Comparison of ENCODE assay signal across 27 mouse cellular contexts in the genomic region with DNA sequence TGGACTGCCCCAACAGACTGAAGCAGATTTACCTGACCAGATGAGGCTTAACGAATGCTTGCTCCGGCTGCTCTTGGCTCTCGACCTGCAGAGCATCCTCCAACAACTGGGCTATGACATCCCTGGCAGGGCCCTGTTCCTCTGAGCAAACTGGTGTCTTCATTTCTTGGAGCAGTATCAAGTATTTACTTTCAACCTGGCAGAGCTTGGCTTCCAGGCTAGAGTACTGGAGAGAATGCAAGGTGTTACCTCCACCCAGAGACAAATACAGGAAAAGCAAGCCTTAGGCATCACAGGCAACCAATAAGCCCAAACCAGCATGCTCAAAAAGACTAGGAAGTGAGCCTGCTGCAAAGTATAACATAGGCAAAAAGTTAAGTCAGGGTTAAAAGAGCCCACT. TPM values are rescaled to one million over a fixed set of nuclear protein-coding genes. Genes with fewer than 3 reads are reported as not detected.
"Had no signal": no experiment of that assay in that cellular context is flagged by ENCODE, and none has a peak within 500 bp of the region (broad histone marks: within the 10 kb centered on the region; RNA-seq: fewer than 3 reads in every experiment).

No protein-coding gene starts in this region.

- H3K9ac ChIP-seq: heart, embryonic 12.5 days; hindbrain, embryonic 13.5 days; hindbrain, embryonic 15.5 days; intestine, embryonic 15.5 days; limb, embryonic 12.5 days; liver, embryonic 13.5 days; liver, embryonic 15.5 days; liver, postnatal 0 days had no signal

- DNase-seq: gastrocnemius, postnatal 14 days; gastrocnemius, postnatal 36 days; heart, adult 11 months; heart, postnatal 14 days; heart, postnatal 36 days; kidney, adult 18-20 months; kidney, adult 8-10 months; kidney, postnatal 10 days; kidney, postnatal 25 days; kidney, postnatal 4 days; liver; liver, embryonic 13.5 days; liver, postnatal 0 days; lung, adult 2 months had no signal

- H3K27me3 ChIP-seq: heart, embryonic 12.5 days; hindbrain, embryonic 13.5 days; hindbrain, embryonic 15.5 days; intestine, embryonic 15.5 days; limb, embryonic 12.5 days; liver, embryonic 13.5 days; liver, embryonic 15.5 days had no signal

- H3K4me3 ChIP-seq: heart, embryonic 10.5 days; heart, embryonic 12.5 days; hindbrain, embryonic 13.5 days; hindbrain, embryonic 15.5 days; intestine, embryonic 15.5 days; layer of hippocampus, adult 2 months; left cerebral cortex, adult 2 months; limb, embryonic 10.5 days; limb, embryonic 12.5 days; liver, embryonic 13.5 days; liver, embryonic 15.5 days had no signal

- H3K4me1 ChIP-seq: hindbrain, embryonic 13.5 days; hindbrain, embryonic 15.5 days; intestine, embryonic 15.5 days; limb, embryonic 10.5 days; limb, embryonic 12.5 days had no signal

- ATAC-seq: inflammation-experienced regulatory T-cells, adult 6 months; intestine, embryonic 15.5 days; intestine, postnatal 0 days; liver, postnatal 0 days had no signal

- H3K4me2 ChIP-seq: heart, embryonic 12.5 days; hindbrain, embryonic 13.5 days; hindbrain, embryonic 15.5 days; intestine, embryonic 15.5 days; limb, embryonic 12.5 days; liver, embryonic 13.5 days; liver, embryonic 15.5 days had no signal

- H3K27ac ChIP-seq: heart, embryonic 10.5 days; hindbrain, embryonic 13.5 days; hindbrain, embryonic 15.5 days; intestine, embryonic 15.5 days; layer of hippocampus, adult 2 months; left cerebral cortex, adult 2 months; limb, embryonic 10.5 days; limb, embryonic 12.5 days; liver, embryonic 13.5 days; liver, embryonic 15.5 days had no signal

- H3K9me3 ChIP-seq: heart, embryonic 10.5 days; heart, embryonic 12.5 days; hindbrain, embryonic 13.5 days; hindbrain, embryonic 15.5 days; intestine, embryonic 15.5 days; limb, embryonic 10.5 days; limb, embryonic 12.5 days; liver, embryonic 13.5 days; liver, embryonic 15.5 days had no signal

RNA-seq across cellular contexts. Expression of a gene that starts 59.4 kb away (rescaled TPM):
- total RNA-seq: hematopoietic stem cell, adult 5-6 weeks had no signal
- polyA plus RNA-seq: inflammation-experienced regulatory T-cells, adult 6 months had no signal
